Mouse (Mus musculus): ENCODE measurements around the gene Gzmb.
"Not testable (repeated sequence)": the region's sequence is repeated elsewhere in the genome, so short reads cannot be mapped to it uniquely, and the experiment has no call there.

Gene Gzmb

DNA sequence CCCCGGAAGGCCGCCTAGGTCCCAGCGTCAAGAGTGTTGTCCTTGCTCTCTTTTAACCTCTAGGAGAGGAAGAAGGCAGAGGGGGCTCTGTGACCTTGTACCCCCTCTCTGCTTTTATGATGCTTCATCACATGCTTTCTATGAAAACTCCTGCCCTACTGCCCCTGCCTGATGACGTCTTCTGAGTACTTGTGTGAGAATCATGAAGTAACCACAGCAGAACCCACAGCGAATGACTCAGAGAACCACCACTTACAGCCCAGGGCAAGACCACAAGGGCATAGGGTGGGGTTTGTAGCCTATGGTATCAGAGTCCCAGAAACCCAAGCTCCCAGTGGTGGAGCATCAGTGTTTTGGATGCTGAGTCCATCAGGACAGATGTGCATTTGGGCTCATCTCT lies at the start of gene Gzmb:
Gene Gzmb, minus strand, starts transcription at position 108 of the 400 bp plus-strand sequence.
- in situ Hi-C loops (cut with MboI; ENCODE audit: unreplicated experiment in 2 of 2): no loop called here

DNA sequence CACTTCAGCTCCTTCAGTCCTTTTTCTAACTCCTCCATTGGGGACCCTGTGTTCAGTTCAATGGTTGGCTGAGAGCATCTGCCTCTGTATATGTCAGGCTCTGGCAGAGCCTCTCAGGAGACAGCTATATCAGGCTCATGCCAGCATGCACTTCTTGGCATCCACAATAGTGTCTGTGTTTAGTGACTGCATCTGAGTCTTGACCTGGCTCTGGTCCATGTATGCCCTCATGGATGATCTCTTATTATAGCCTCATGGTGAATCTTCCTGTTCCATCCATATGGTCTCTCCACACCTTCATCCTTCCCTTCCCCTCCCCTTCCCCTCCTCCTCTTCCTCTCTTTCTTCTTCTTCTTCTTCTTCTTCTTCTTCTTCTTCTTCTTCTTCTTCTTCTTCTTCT lies 49.7 kb upstream of the Gzmb start:
- in situ Hi-C loops (cut with MboI; ENCODE audit: unreplicated experiment in 2 of 2): loop anchor here (25.0 kb wide), 2 partner anchors 450 to 474 kb away; partner anchors contain the start of gene Nynrin (in 1 of the 2)

DNA sequence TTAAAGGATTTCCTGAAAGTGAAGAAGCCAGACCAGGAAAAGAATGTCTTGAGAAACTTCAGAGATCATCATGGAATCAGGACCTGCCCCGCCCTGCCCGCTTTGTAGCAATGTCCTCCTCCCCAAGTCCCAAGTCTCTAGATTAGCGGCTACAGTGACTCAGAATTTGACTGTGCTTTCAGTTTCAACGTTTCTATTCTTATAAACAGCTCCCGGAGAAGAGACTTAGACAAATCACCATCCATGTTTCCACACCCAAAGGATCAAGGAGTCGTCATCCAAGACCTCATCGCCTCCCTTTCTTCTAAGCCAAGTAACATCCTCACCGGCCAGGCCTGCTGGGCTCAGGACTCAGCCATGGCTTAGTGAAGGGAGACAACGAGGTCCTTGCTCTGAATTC lies 48.2 kb upstream of the Gzmb start:
- in situ Hi-C loops (cut with MboI; ENCODE audit: unreplicated experiment in 2 of 2): loop anchor here (25.0 kb wide), 2 partner anchors 448 to 473 kb away; partner anchors contain the start of gene Nynrin (in 1 of the 2)

DNA sequence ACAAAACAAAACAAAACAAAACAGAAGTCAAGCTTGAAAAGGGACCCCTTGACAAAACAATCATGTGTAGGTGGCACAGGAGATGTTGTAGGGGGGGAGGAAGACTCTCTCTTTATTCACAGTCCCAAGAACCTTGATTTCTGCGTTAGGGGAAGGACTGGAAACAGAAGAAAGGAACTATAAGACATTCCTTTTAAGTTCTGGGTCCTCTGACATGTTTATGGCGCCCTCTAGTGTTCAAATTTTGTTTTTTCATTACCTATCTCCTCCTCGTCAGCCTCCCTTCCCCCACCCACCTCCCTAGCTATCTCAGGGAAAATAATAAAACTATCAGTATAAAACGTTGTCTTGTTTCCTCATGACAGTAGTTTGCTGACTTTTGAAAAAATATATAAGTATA lies 42.1 kb upstream of the Gzmb start:
- in situ Hi-C loops (cut with MboI; ENCODE audit: unreplicated experiment in 2 of 2): loop anchor here (10.0 to 25.0 kb wide), 3 partner anchors 99 to 467 kb away; partner anchors contain the start of gene Nynrin (in 1 of the 2)

DNA sequence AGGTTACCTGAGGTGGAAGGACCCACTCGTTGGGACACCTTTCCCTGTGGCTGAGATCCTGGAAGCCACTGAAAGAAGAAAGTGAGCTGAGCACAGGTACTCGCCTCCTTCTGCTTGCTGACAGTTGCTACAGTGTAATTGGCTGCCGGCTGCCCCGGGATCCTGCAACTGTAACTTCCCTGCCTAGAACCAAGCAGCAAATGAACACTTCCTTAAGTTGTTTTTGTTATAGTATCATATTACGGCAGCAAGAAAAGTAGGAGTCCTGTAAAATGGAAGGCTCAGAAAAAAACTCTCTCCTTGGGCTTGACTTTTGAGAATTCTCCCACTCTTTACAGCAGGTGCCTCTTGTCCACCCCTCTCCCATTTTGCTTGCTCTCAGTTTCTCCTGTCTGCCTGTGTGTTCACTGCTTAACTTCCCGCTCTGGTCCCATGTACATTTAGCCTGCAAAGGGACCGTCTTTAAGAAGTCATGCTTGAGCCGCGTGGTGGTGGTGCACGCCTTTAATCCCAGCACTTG lies 41.5 kb upstream of the Gzmb start:
- in situ Hi-C loops (cut with MboI; ENCODE audit: unreplicated experiment in 2 of 2): loop anchor here (10.0 to 25.0 kb wide), 3 partner anchors 99 to 466 kb away; partner anchors contain the start of gene Nynrin (in 1 of the 2)

DNA sequence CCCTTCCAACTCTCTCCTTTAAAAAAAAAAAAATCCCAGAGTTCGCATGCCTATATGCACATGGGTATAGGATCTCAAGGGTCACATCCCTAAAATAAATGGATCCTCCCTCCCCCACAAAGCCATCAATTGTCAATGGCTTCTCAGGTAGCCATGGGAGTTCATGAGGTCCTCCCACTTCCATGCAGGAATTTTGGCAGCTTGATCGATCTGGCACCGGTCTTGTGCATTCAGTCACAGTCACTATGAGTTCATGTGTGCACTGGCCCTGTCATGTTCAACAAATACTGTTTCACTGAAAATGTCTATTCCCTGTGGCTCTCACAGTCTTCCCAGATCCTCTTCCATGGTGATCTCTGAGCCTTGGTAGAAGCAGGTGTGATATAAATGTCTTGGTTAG lies 40.0 kb upstream of the Gzmb start:
- in situ Hi-C loops (cut with MboI; ENCODE audit: unreplicated experiment in 2 of 2): loop anchor here (10.0 to 25.0 kb wide), 3 partner anchors 97 to 465 kb away; partner anchors contain the start of gene Nynrin (in 1 of the 2)

DNA sequence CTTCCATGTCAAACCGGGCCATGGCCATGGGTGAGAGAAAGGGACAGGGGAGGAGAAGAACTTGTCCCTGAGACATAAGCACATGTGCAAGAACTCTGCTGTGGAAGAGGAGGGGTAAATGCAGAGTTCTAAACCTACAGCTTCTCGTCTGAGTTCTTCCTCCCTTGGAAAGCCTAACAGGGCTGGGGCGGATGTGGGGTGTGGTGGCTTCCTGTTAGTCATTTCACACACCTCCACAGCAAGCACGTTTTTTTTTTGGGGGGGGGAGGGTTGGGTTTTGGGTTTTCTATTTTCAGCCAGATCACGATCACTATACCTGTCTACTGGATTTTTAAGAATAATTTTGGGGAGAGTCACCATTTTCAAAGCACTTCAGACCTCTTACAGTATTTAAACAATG lies 34.7 kb upstream of the Gzmb start:
- in situ Hi-C loops (cut with MboI; ENCODE audit: unreplicated experiment in 2 of 2): no loop called here

DNA sequence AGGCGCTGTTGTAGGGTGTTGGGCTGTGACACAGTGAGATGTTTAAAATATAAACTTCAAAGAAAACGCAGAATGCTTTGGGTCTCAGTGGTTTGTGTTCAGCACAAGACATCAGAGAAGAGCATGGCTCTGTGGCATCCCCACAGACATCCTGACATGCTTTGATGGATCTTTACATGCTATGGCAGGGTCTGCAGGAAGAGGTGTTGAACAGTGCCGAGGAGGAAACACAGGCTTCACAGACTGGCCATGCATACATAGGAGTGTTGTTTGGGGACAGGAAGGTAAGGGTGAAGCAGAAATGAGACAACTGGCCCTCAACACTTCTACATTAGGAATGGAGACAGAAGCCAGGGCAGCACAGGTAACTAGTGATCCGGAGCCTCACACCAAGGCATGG lies 34.0 kb upstream of the Gzmb start:
- in situ Hi-C loops (cut with MboI; ENCODE audit: unreplicated experiment in 2 of 2): no loop called here

DNA sequence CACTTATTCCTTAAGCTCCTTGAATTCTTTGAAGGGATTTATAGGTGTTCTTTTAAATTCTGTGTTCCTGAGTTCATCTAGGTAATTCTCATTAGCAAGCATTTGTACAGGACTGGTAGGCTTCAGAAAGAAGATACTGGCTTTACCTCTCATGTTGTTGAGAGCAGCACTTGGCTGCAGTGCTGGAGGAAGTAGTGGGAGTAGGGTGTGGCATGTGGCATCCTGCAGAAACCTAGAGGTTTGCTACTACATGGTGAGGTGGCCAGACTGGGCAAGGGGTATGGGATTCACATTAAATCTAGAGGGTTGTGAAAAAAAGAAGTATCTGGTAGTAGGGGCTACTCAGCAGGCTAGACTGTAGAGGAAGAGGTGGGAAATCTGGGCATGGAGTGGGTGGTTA lies 31.1 kb upstream of the Gzmb start:
- in situ Hi-C loops (cut with MboI; ENCODE audit: unreplicated experiment in 2 of 2): no loop called here

DNA sequence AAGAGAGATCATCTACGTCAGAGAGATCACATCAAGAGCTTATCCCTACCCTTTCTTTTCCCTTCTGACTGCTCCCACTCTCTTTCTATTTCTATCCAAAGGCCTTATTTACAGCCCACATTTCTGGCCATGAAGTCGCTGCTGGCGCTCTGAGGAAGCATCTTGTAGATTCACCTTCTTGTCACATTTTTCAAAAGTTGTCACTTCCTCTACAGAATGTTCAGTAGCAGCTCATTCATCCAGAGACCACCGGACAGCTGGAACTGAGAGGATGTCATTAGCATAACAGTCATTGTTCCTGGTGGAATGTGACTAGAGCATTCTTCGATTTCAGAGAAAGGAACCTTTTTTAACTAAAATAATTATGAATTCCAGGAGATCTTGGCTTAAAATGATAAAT lies 26.6 kb upstream of the Gzmb start:
- in situ Hi-C loops (cut with MboI; ENCODE audit: unreplicated experiment in 2 of 2): no loop called here

DNA sequence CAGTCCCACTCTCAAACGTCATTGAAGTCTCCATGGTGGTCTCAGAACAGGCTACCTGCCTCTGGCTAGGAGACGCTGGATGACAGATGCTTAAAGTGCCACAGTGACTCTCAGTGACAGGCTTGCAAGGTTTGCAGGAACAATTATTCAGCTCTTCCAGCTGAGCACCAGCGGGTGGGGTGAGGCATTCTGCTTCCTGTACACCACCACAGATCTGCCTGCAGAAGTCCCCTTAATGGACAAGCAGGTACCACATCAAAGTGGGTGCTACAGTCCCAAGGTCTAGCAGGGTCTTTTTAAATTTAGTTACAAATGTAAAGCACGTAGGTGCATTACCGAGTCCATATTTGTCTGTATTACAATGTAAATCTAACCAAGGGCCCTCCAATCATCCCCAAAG lies 25.7 kb upstream of the Gzmb start:
- in situ Hi-C loops (cut with MboI; ENCODE audit: unreplicated experiment in 2 of 2): no loop called here

DNA sequence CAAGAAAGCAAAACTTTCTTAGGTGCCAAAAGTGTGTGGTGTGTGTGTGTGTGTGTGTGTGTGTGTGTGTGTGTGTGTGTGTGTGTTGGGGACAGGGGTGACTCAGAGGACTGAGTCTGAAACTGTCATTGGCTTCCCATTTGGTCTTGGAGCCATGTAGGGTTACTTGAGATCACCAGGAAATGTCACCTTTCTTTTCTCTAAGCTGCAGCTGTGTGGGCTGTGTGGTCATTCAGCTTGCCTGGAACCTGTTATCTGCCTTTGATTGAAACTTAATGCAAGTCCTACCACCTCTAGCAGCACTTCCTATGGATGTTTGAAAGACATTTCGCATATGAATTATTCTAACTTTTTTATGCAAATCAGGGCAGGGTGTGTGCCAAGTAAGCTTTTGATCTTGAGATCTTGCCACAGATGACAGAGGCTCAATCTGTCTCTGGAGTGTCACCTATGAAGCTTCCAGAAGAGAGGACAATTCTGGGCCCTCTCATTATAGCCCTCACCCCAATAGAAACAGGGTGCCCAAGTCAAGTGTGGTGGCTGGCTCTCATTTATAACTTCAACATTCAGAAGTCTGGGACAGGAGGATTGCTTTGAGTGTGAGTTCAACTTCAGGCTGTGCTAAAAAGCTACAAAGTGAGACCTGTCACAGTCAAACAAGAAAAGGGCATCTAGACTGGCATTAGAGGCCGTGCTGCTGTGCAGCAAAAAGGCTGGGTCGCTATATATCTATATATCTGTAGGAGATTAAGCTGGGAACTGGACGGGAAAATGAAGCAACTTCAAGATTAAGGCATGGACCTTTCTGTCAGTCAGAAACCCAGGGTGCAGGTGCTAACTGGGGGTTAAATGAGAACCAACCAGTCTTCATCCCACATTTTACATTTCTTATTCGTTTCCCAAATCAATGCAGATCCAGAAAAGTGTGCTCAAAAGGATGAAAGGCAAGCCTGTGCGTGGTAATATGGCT lies 22.6 kb upstream of the Gzmb start:
- in situ Hi-C loops (cut with MboI; ENCODE audit: unreplicated experiment in 2 of 2): no loop called here

DNA sequence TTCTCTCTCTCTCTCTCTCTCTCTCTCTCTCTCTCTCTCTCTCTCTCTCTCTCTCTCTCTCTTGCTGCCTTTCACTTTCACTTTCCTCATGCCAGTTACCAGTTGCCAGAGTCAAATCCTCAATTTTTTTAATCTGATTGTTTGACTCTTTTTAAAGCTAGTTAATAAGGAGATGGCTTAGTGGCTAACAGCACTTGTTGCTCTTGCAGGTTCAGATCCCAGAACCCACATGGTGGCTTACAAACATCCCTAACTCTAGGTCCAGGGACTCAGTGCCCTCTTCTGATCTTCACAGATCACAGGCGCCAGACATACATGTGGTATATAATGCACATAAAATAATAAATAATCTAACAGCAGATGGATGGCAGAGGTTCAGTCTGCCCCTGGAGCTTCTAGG lies 21.8 kb upstream of the Gzmb start:
- in situ Hi-C loops (cut with MboI; ENCODE audit: unreplicated experiment in 2 of 2): no loop called here

DNA sequence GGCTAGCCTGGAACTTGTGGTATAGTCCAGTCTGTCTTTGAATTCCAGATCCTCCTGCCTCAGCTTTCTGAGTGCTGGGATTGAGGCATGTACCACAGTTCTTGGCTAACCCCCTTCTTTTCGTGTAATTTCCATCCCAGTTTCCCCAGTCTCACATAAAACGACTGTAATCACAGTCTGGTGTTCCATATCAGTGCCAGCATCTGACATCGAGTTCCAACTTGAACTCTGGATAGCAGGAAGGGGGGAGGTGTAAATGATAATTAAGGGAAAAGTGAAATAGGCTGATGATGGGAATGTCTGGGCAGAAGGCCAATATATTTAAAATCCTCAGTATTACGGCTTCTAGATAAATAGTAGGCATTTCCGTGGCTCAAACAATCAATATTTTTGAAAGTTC lies 19.0 kb upstream of the Gzmb start:
- in situ Hi-C loops (cut with MboI; ENCODE audit: unreplicated experiment in 2 of 2): no loop called here

DNA sequence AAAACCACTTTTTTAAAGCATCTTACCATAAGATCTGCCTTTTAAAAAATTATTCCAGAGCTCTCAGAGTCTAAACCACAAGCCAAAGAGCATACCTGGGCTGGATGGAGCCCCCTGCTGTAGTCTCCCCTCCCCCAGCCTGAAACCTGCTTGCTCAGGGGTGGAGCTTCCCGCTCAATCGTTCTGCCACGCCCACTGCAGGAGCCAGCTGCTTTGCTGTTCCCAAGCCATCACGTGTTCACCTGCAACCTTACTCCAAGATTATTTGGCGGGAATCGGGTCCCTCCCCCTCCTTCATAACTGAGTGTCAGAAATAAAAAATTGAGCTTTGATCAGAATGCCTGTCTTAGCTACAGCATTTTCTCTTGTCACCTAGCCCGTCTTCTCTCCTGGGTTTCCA lies 16.6 kb upstream of the Gzmb start:
- in situ Hi-C loops (cut with MboI; ENCODE audit: unreplicated experiment in 2 of 2): not testable (repeated sequence)

DNA sequence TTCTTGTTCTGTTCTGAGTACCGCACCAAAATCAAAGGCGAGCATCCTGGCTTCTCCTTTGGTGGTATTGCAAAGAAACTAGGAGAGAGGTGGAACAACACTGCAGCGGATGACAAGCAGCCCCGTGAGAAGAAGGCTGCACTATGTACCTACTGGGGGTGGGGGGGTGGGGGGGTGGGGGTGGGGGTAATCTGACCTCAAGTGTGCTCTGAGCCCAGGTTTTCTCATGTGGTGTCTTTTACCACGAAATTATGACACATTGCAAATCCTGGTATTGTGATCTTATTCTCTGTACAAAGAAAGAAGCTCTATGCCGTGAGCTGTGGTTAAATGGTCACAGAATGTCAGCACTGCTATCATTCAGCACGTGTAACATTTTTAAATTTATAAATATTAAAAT lies 14.0 kb upstream of the Gzmb start:
- in situ Hi-C loops (cut with MboI; ENCODE audit: unreplicated experiment in 2 of 2): not testable (repeated sequence)

DNA sequence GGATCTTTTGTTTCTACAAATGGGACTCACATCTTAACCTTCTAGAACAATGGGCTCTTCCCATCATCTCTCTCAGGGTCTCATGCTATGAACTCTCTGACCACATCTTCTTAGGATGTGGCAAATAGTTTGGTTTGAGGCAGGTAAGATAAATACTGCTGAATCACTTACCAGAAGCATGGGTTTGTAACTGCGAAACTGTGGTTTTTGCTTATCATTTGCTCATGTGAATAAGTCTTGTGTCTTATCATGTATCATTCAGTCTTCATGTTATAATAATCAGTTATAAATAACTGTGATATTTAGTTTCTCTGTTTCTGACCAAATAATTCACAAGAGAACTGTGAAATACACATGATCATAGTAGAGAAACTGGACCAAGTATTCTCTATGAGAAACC lies 4.0 kb upstream of the Gzmb start:
- in situ Hi-C loops (cut with MboI; ENCODE audit: unreplicated experiment in 2 of 2): no loop called here

DNA sequence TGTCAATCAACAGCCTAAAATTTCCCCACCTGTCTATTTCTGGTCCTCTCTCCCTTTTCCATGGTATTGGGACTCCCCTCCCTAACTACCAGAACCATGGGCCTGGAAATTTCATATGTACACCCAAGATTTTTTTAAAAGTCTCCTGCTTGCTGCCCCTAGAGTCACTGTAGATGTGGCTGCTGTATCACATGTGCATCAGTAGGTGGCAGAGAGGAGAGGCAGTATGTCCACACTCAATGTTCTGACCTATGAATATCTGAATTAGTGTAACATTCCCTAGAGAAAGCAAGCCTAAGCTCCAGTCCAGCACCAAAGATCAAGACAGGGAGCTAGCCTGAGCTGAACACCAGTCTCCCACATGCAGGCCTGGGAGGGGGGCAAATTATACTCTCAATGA lies 21.7 kb downstream of the Gzmb start:
- in situ Hi-C loops (cut with MboI; ENCODE audit: unreplicated experiment in 2 of 2): no loop called here

DNA sequence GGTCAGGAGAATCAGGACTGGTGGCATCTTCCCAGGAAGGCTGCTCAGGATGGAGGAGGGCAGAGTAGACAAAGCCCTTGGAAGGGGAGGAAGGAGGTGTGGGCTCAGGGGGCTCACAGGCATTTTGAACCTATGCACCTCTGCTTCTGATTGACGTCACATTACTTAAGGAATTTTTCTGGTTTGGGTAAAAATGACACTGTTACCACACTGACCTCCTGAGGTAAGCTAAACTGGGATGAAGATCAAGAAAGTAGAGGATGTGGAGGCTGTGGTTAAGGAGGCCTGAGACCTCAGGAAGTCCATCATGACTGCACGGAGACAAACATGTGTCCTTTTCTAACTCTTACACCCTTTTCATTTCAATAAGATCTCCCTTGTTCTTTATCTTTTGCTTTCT lies 27.5 kb downstream of the Gzmb start, which contains the start of gene Gzmc:
Gene Gzmc, minus strand, starts transcription at position 101 of the 400 bp plus-strand sequence.
- in situ Hi-C loops (cut with MboI; ENCODE audit: unreplicated experiment in 2 of 2): no loop called here

DNA sequence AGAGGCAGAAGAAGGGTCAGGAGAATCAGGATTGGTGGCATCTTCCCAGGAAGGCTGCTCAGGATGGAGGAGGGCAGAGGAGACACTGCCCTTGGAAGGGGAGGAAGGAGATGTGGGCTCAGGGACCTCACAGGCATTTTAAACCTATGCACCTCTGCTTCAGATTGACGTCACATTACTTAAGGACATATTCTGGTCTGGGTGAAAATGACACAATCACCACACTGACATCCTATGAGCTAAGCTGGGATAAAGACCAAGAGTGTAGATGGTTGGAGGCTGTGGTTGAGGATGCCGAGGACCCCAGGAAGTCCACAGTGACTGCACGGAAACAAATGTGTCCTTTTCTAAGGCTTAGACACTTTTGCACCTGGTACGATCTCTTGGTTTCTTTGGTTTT lies 50.7 kb downstream of the Gzmb start, which contains the start of gene Gzmf:
Gene Gzmf, minus strand, starts transcription at position 101 of the 400 bp plus-strand sequence.
- in situ Hi-C loops (cut with MboI; ENCODE audit: unreplicated experiment in 2 of 2): no loop called here
